Mouse (Mus musculus) heart, adult 2 months (tissue): ENCODE measurements around the gene Acmsd. TPM values are rescaled to one million over a fixed set of nuclear protein-coding genes. Genes with fewer than 3 reads are reported as not detected.

Experiments
- DNase-seq, 2 experiments: peaks; one replicate each; pipeline ENCODE4 v3.0.0; 2021
- H3K27ac ChIP-seq: fragments of 200-600 bp; 2 replicates; pipeline ENCODE4 v1.8.1; 2022
- H3K27me3 ChIP-seq: fragments of 200-500 bp; 2 replicates; pipeline ENCODE4 v1.6.1; 2012; ENCODE audit warnings: mild to moderate bottlenecking, low read length, inconsistent platforms, mixed read lengths; ENCODE audit not compliant: control insufficient read depth, insufficient read depth
- H3K36me3 ChIP-seq: fragments of 200-500 bp; 2 replicates; pipeline ENCODE4 v1.6.1; 2012; ENCODE audit warnings: low read length, inconsistent platforms; ENCODE audit not compliant: control insufficient read depth, insufficient read depth
- H3K4me1 ChIP-seq: fragments of 200-500 bp; 2 replicates; pipeline ENCODE4 v1.6.1; 2011; ENCODE audit warnings: low read length; ENCODE audit not compliant: control insufficient read depth, insufficient read depth
- H3K4me3 ChIP-seq: fragments of 200-600 bp; 2 replicates; pipeline ENCODE4 v1.8.1; 2022
- H3K79me2 ChIP-seq: fragments of 200-500 bp; replicated peaks from 2 replicates; pipeline ENCODE4 v1.6.1; 2012; ENCODE audit warnings: mild to moderate bottlenecking, inconsistent platforms, low read length, moderate library complexity, mixed read lengths; ENCODE audit not compliant: control insufficient read depth, insufficient read depth
- H3K9ac ChIP-seq: fragments of 200-500 bp; 2 replicates; pipeline ENCODE4 v1.6.1; 2012; ENCODE audit warnings: low read depth, mild to moderate bottlenecking, control low read depth, inconsistent platforms, low read length, mixed read lengths
- CTCF ChIP-seq: fragments of 200-600 bp; IDR thresholded peaks from 2 replicates; pipeline ENCODE4 v1.8.1; 2022; ENCODE audit warnings: antibody characterized with exemption, mild to moderate bottlenecking, moderate library complexity
- EP300 ChIP-seq: fragments of 200-500 bp; IDR thresholded peaks from 2 replicates; pipeline ENCODE4 v1.6.1; 2011; ENCODE audit warnings: low read depth, low read length, control low read depth; ENCODE audit not compliant: insufficient read depth
- POLR2A ChIP-seq: fragments of 200-500 bp; IDR thresholded peaks from 2 replicates; pipeline ENCODE4 v1.6.1; 2011; ENCODE audit warnings: mild to moderate bottlenecking, low read depth, low read length, control low read depth; ENCODE audit not compliant: insufficient read depth
- WGBS: fragments of 180-500 bp; shearing (Covaris S2); methylation state at CpG from one replicate; pipeline ENCODE4 v1.1.7; 2018; 5-methylcytosine and 5-hydroxymethylcytosine counted together
- intact Hi-C: fragments of 180-260 bp; cut with DNase I; formaldehyde crosslinking; loops from one replicate; pipeline ENCODE4 v1.15.1; 2025
- polyA plus RNA-seq: library from polyadenylated mRNA; depleted of rRNA; stranded (reverse); fragments of >200 nt; gene quantifications from 2 replicates; pipeline ENCODE4 v1.2.3, GENCODE M21; 2012
- total RNA-seq, 2 experiments: library from RNA; stranded (reverse); gene quantifications; 2 replicates each; pipeline ENCODE4 v1.2.3; 2021

Gene Acmsd
- total and polyA plus RNA-seq, 3 experiments: 0.08 to 0.43 (median 0.10) TPM

DNA sequence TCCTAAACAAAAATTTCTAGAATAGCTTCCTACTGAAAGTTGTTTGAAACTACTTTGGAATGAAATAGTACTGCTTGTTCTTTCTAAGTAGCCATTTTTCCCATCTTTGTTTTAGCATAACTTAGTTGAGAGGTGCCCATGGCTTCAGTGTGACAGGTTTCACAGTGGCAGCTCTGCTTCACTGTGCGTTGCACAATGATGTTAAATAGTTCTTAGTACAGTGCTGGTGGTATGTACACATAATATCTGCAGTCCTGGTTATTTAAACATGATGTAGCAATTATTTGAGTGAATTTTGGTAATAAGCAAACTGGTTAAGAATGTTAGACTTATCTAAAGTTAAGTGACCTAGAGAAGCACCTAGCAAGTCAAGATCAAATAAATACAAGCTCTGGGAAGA is 64.2 kb downstream of the Acmsd start:
- Histone ChIP-seq H3K4me1 (peaks cover 3% of the 10 kb centered on the region), H3K9ac (no peak overlapping the region), H3K79me2 (peaks cover 7% of the 10 kb centered on the region), H3K36me3 (peaks cover 18% of the 10 kb centered on the region), H3K27ac (no peak overlapping the region), H3K27me3 (no peaks in the 10 kb centered on the region), H3K4me3 (no peak overlapping the region)
- WGBS: 94% methylated on average over 1 of the region's 1 CpGs
- DNase-seq: no peak
- intact Hi-C loops: no loop called here
- TF ChIP-seq CTCF (no peak), EP300 (no peak), POLR2A (no peak)

DNA sequence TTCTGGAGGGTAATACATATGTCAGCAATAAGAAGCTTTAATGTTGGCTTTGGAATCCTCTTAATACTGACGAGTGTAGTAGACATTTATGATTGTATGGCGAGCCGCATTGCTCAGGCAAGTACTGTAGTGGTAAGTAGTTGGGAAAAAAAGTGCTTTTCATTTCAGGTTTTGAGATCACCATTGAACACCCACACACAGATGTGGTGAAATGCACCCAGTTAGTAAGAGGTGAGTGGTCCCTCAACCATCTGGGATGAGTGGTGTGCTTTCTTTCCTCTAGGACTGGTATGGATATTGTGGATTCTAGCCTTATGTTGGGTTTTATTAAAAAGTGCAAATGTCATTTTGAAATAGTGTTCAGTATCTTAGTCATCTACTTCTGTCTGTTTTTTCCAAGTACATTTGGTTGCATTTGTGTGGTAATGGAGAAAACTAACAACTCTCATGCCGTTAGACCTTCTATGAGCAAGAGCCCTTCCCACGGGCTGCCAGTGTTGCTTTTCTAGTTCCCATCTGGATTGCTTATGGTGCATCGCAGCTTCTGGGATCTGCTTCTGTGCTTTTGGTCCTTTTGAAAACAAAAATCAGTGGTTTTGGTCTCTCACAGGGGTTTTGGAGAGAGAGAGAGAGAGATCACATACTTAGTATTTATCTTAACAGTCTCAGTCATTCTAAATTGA is 66.0 kb downstream of the Acmsd start:
- TF ChIP-seq POLR2A (no peak), CTCF (no peak), EP300 (no peak)

DNA sequence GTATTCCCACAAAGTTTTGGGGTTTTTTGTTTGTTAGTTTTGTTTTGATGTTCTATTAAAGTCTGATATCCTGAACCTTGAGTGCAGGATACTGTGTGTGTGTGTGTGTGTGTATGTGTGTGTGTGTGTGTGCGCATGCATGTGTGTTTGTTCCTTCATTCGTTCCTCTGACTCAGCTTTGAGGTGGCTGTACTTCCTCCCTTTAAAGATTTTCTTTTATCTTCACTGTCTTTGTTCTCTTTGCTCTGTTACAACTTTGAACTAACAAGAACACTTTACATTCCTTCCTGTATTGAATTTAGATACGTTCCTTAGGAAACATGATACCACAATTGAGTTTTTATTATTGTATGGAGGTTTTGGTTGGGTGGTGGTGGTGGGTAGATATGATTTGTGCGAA is 67.1 kb downstream of the Acmsd start:
- Histone ChIP-seq H3K4me3 (no peak overlapping the region), H3K27me3 (no peaks in the 10 kb centered on the region), H3K36me3 (peaks cover 11% of the 10 kb centered on the region), H3K27ac (no peak overlapping the region), H3K4me1 (no peaks in the 10 kb centered on the region; the same call in none of the 2 replicates), H3K9ac (no peak overlapping the region), H3K79me2 (peaks cover 5% of the 10 kb centered on the region)
- TF ChIP-seq CTCF (no peak), EP300 (no peak), POLR2A (no peak)
- intact Hi-C loops: no loop called here
- 50% methylated on average over 4 of the region's 4 CpGs for WGBS
- DNase-seq: no peak

More for the DNA sequence above, 66.0 kb downstream of the Acmsd start:
- Histone ChIP-seq H3K4me3 (no peak overlapping the region), H3K36me3 (peaks cover 9% of the 10 kb centered on the region), H3K79me2 (peaks cover 5% of the 10 kb centered on the region), H3K9ac (no peak overlapping the region), H3K27me3 (no peaks in the 10 kb centered on the region), H3K4me1 (no peaks in the 10 kb centered on the region; the same call in none of the 2 replicates), H3K27ac (no peak overlapping the region)
- intact Hi-C loops: no loop called here
- WGBS: 87% methylated on average over 6 of the region's 6 CpGs
- no peak for DNase-seq

DNA sequence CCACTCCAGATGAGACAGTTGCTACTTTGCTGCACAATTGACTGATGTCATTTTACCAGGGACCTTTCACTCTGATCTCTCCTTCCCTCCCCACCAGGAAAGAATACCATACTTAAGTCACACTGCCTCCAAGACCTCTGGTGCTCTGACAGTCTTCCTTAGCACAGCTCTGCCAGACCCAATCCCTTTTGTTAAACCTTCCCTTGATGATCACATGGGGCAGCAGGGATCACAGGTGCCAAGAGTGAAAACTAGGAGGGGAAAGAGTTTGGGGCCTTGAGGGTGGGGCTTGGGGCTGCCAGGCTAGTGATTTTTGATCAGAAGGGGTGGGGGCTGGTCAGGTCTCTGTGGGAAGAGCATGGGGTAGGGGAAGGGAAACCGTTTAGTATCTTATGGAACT is 67.5 kb downstream of the Acmsd start:
- H3K27me3 ChIP-seq: no peaks in the 10 kb centered on the region
- H3K27ac ChIP-seq: no peak overlapping the region
- no peak for TF ChIP-seq EP300
- TF ChIP-seq POLR2A: no peak
- TF ChIP-seq CTCF: no peak
- H3K4me3 ChIP-seq: no peak overlapping the region
- H3K4me1 ChIP-seq: no peaks in the 10 kb centered on the region; the same call in none of the 2 replicates
- 65% methylated on average over 1 of the region's 1 CpGs for WGBS
- no peak overlapping the region for H3K9ac ChIP-seq
- no peak for DNase-seq
- H3K79me2 ChIP-seq: peaks cover 5% of the 10 kb centered on the region
- H3K36me3 ChIP-seq: peaks cover 7% of the 10 kb centered on the region
- intact Hi-C loops: no loop called here

DNA sequence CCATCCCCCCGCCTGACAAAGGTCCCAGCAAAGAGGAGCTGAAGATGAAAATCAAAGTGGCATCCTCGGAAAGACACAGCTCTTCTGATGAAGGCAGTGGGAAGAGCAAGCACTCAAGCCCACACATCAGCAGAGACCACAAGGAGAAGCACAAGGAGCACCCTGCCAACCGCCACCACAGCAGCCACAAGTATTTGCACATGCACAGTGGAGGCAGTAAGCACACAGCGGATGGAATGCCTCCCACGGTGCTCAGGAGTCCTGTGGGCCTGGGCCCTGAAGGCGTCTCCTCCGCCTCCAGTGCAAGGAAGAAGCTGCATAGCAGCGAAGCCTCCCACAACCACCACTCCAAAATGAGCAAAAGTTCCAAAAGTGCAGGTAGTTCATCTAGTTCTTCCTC is 73.7 kb downstream of the Acmsd start:
- Histone ChIP-seq H3K4me1 (no peaks in the 10 kb centered on the region), H3K9ac (no peak overlapping the region), H3K79me2 (peaks cover 1% of the 10 kb centered on the region; the same call in 1 of the 2 replicates), H3K36me3 (peaks cover 2% of the 10 kb centered on the region; the same call in 1 of the 2 replicates), H3K27ac (no peak overlapping the region), H3K4me3 (no peak overlapping the region), H3K27me3 (no peaks in the 10 kb centered on the region)
- TF ChIP-seq CTCF: no peak
- TF ChIP-seq EP300: no peak
- no peak for TF ChIP-seq POLR2A
- DNase-seq: no peak
- intact Hi-C loops: no loop called here
- WGBS: 86% methylated on average over 8 of the region's 8 CpGs

DNA sequence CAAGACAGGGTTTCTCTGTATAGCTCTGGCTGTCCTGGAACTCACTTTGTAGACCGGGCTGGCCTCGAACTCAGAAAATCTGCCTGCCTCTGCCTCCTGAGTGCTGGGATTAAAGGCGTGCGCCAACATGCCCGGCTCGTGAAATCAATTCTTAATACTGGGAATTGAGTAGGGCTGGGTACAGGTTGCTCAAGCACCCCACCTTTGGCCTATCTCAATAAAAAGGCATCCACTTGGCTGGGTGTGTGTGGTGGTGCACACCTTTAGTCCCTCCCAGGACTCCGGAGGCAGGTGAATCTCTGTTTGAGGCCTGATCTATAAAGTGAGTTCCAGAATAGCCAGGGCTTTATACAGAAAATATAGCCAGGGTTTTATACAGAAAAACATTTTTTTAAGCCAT is 79.5 kb downstream of the Acmsd start:
- intact Hi-C loops: no loop called here
- no peaks in the 10 kb centered on the region; the same call in 1 of the 2 replicates for H3K4me1 ChIP-seq
- H3K27me3 ChIP-seq: no peaks in the 10 kb centered on the region
- H3K79me2 ChIP-seq: no peaks in the 10 kb centered on the region
- H3K9ac ChIP-seq: no peak overlapping the region
- H3K4me3 ChIP-seq: no peak overlapping the region
- 97% methylated on average over 7 of the region's 7 CpGs for WGBS
- no peak overlapping the region for H3K27ac ChIP-seq
- H3K36me3 ChIP-seq: no peaks in the 10 kb centered on the region
- DNase-seq: no peak
- TF ChIP-seq POLR2A: no peak
- TF ChIP-seq EP300: no peak
- TF ChIP-seq CTCF: no peak
